Mouse (Mus musculus) MEL (cell line): ENCODE data around the gene Gphb5. TPM values are rescaled to one million over a fixed set of nuclear protein-coding genes. Genes with fewer than 3 reads are reported as not detected.

Experiments
- DNase-seq: peaks from one replicate; pipeline ENCODE4 v3.0.0; 2011; ENCODE audit warnings: low read depth, low spot score
- H3K27ac ChIP-seq: 2 replicates; pipeline ENCODE4 v1.5.1; 2012; ENCODE audit warnings: low read depth, mild to moderate bottlenecking, control low read depth, low read length, moderate library complexity; ENCODE audit not compliant: control insufficient read depth
- H3K27me3 ChIP-seq, 2 experiments: fragments of 150-350 bp in 1 of 2; sonication (generic) in 1 of 2; 2 replicates each; pipeline ENCODE4 v1.6.1; 2012; ENCODE audit warnings: low read length in 2 of 2, mild to moderate bottlenecking in 2 of 2, improper control_type of control experiment in 1 of 2, moderate library complexity in 1 of 2; ENCODE audit not compliant: insufficient read depth in 2 of 2, control insufficient read depth in 1 of 2
- H3K36me3 ChIP-seq, 2 experiments: 2 replicates each; pipeline ENCODE4 v1.6.1; 2012 to 2014; ENCODE audit warnings: low read length in 2 of 2, improper control_type of control experiment in 1 of 2, inconsistent platforms in 1 of 2, mild to moderate bottlenecking in 1 of 2; ENCODE audit not compliant: insufficient read depth in 2 of 2, control insufficient read depth in 1 of 2
- H3K4me1 ChIP-seq, 2 experiments: fragments of 150-350 bp in 1 of 2; sonication (generic) in 1 of 2; 2 replicates each; pipeline ENCODE4 v1.6.1; 2012; ENCODE audit warnings: low read length in 2 of 2, improper control_type of control experiment in 1 of 2, mild to moderate bottlenecking in 1 of 2; ENCODE audit not compliant: insufficient read depth in 2 of 2, control insufficient read depth in 1 of 2
- H3K4me3 ChIP-seq, 2 experiments: fragments of 150-350 bp in 1 of 2; sonication (generic) in 1 of 2; 2 replicates each; pipeline ENCODE4 v1.5.1; 2012; ENCODE audit warnings: low read depth in 2 of 2, low read length in 2 of 2, mild to moderate bottlenecking in 2 of 2, moderate library complexity in 2 of 2, control low read depth in 1 of 2, improper control_type of control experiment in 1 of 2; ENCODE audit not compliant: control insufficient read depth in 1 of 2, insufficient read depth in 1 of 2
- H3K79me2 ChIP-seq: 2 replicates; pipeline ENCODE4 v1.6.1; 2012; ENCODE audit warnings: mild to moderate bottlenecking, low read length, moderate library complexity; ENCODE audit not compliant: control insufficient read depth, poor library complexity, insufficient read depth
- H3K9ac ChIP-seq: 2 replicates; pipeline ENCODE4 v1.6.1; 2012; ENCODE audit warnings: low read depth, mild to moderate bottlenecking, control low read depth, low read length, moderate library complexity; ENCODE audit not compliant: control insufficient read depth, poor library complexity, severe bottlenecking
- H3K9me3 ChIP-seq: fragments of 150-350 bp; sonication (generic); replicated peaks from 2 replicates; pipeline ENCODE4 v1.6.1; 2012; ENCODE audit warnings: mild to moderate bottlenecking, low read length, improper control_type of control experiment, moderate library complexity; ENCODE audit not compliant: insufficient read depth
- BHLHE40 ChIP-seq: IDR thresholded peaks from 2 replicates; pipeline ENCODE4 v1.6.1; 2012; ENCODE audit warnings: low read depth, mild to moderate bottlenecking, inconsistent platforms, low read length, improper control_type of control experiment, borderline replicate concordance
- CHD1 ChIP-seq: IDR thresholded peaks from 2 replicates; pipeline ENCODE4 v1.6.1; 2012; ENCODE audit warnings: low read depth, mild to moderate bottlenecking, inconsistent platforms, low read length, improper control_type of control experiment
- CHD2 ChIP-seq: IDR thresholded peaks from 2 replicates; pipeline ENCODE4 v1.6.1; 2011; ENCODE audit warnings: low read length, improper control_type of control experiment
- GATA1 ChIP-seq: IDR thresholded peaks from 2 replicates; pipeline ENCODE4 v1.6.1; 2011; ENCODE audit warnings: low read depth, low read length, improper control_type of control experiment
- HCFC1 ChIP-seq: IDR thresholded peaks from 2 replicates; pipeline ENCODE4 v1.6.1; 2012; ENCODE audit warnings: low read depth, mild to moderate bottlenecking, inconsistent platforms, low read length, improper control_type of control experiment, moderate library complexity
- KAT2A ChIP-seq: conservative IDR thresholded peaks from 2 replicates; pipeline ENCODE4 v1.6.1; 2012; ENCODE audit warnings: low read depth, low read length, improper control_type of control experiment, inconsistent platforms
- MAZ ChIP-seq: IDR thresholded peaks from 2 replicates; pipeline ENCODE4 v1.6.1; 2012; ENCODE audit warnings: low read depth, mild to moderate bottlenecking, inconsistent platforms, low read length, improper control_type of control experiment
- MXI1 ChIP-seq: IDR thresholded peaks from 2 replicates; pipeline ENCODE4 v1.6.1; 2011; ENCODE audit warnings: mild to moderate bottlenecking, low read depth, low read length, improper control_type of control experiment
- MYB ChIP-seq: IDR thresholded peaks from 2 replicates; pipeline ENCODE4 v1.6.1; 2011; ENCODE audit warnings: mild to moderate bottlenecking, low read depth, low read length, improper control_type of control experiment
- MYC ChIP-seq: IDR thresholded peaks from 2 replicates; pipeline ENCODE4 v1.6.1; 2011; ENCODE audit warnings: low read depth, mild to moderate bottlenecking, low read length, improper control_type of control experiment, moderate library complexity
- NELFE ChIP-seq: IDR thresholded peaks from 2 replicates; pipeline ENCODE4 v1.6.1; 2011; ENCODE audit warnings: low read depth, low read length, improper control_type of control experiment
- POLR2A ChIP-seq, 2 experiments: IDR thresholded peaks; 2 replicates each; pipeline ENCODE4 v1.6.1; 2011 to 2012; ENCODE audit warnings: low read length in 2 of 2, mild to moderate bottlenecking in 2 of 2, control low read depth in 1 of 2, improper control_type of control experiment in 1 of 2, low read depth in 1 of 2, moderate library complexity in 1 of 2; ENCODE audit not compliant: control insufficient read depth in 1 of 2, insufficient read depth in 1 of 2, poor library complexity in 1 of 2
- POLR2AphosphoS2 ChIP-seq: IDR thresholded peaks from 2 replicates; pipeline ENCODE4 v1.6.1; 2011; ENCODE audit warnings: low read length, improper control_type of control experiment
- POLR2AphosphoS5 ChIP-seq: IDR thresholded peaks from 2 replicates; pipeline ENCODE4 v1.6.1; 2012; ENCODE audit warnings: low read depth, borderline replicate concordance, mild to moderate bottlenecking, inconsistent platforms, low read length, moderate library complexity, mixed read lengths
- RAD21 ChIP-seq: IDR thresholded peaks from 2 replicates; pipeline ENCODE4 v1.6.1; 2011; ENCODE audit warnings: mild to moderate bottlenecking, low read depth, low read length, improper control_type of control experiment
- TBP ChIP-seq: IDR thresholded peaks from 2 replicates; pipeline ENCODE4 v1.8.0; 2011; ENCODE audit warnings: low read depth, low read length, improper control_type of control experiment
- UBTF ChIP-seq: IDR thresholded peaks from 2 replicates; pipeline ENCODE4 v1.6.1; 2012; ENCODE audit warnings: low read depth, mild to moderate bottlenecking, inconsistent platforms, low read length, improper control_type of control experiment, moderate library complexity, borderline replicate concordance; ENCODE audit not compliant: insufficient read depth
- USF2 ChIP-seq, 2 experiments: IDR thresholded peaks; 2 replicates each; pipeline ENCODE4 v1.6.1; 2011 to 2012; ENCODE audit warnings: improper control_type of control experiment in 2 of 2, low read length in 2 of 2, borderline replicate concordance in 1 of 2, inconsistent platforms in 1 of 2, low read depth in 1 of 2, mild to moderate bottlenecking in 1 of 2; ENCODE audit not compliant: insufficient read depth in 1 of 2
- ZC3H11A ChIP-seq: IDR thresholded peaks from 2 replicates; pipeline ENCODE4 v1.6.1; 2012; ENCODE audit warnings: low read depth, mild to moderate bottlenecking, inconsistent platforms, low read length, improper control_type of control experiment
- ZKSCAN1 ChIP-seq: IDR thresholded peaks from 2 replicates; pipeline ENCODE4 v1.6.1; 2012; ENCODE audit warnings: low read depth, mild to moderate bottlenecking, inconsistent platforms, low read length, improper control_type of control experiment, moderate library complexity
- ZMIZ1 ChIP-seq: IDR thresholded peaks from 2 replicates; pipeline ENCODE4 v1.6.1; 2012; ENCODE audit warnings: low read depth, mild to moderate bottlenecking, inconsistent platforms, low read length, improper control_type of control experiment, moderate library complexity
- ZNF384 ChIP-seq: IDR thresholded peaks from 2 replicates; pipeline ENCODE4 v1.6.1; 2012; ENCODE audit warnings: low read depth, mild to moderate bottlenecking, inconsistent platforms, low read length, improper control_type of control experiment
- polyA plus RNA-seq, 2 experiments: library from polyadenylated mRNA; stranded (reverse) in 1 of 2; unstranded in 1 of 2; fragments of >175 nt in 1 of 2; fragments of >200 nt in 1 of 2; gene quantifications; 2 replicates each; pipeline versions ENCODE4 v1.2.1 to v1.2.4; 2012; ENCODE audit warnings: low replicate concordance in 2 of 2, low read depth in 1 of 2; ENCODE audit not compliant: insufficient read length in 2 of 2, insufficient read depth in 1 of 2, missing spikeins in 1 of 2
- total RNA-seq: library from RNA; depleted of rRNA; stranded (reverse); fragments of 300-350 nt; gene quantifications from 2 replicates; pipeline ENCODE4 v1.2.3, GENCODE M21; 2012

Gphb5 gene
- total and polyA plus RNA-seq, 3 experiments = not detected

DNA sequence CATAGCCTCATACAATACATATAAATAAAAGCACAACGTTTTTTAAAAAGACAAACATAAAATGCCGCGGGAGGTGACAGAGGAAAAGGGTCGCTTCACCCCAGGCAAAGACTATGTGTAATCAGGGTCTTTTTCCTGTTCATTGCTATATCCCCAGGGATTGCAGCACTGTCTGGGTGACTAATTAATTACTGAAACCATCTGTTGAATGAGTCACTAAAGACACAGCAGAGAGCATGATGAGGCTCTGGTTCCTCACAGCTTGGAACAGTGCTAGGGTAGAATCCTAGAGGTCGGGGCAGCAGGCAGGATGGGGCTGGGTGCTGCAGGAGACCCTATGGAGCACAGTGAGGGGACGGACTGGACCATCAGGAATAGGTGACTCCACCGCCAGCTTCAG lies 9.3 kb upstream of the Gphb5 start:
- Histone ChIP-seq H3K79me2 (no peaks in the 10 kb centered on the region), H3K9me3 (no peaks in the 10 kb centered on the region), H3K9ac (no peak overlapping the region), H3K4me1 (peaks cover 0 to 7% of the 10 kb centered on the region in 2 experiments; a peak in 2 of 4 replicates), H3K27ac (no peak overlapping the region), H3K36me3 (no peaks in the 10 kb centered on the region), H3K4me3 (no peak overlapping the region), H3K27me3 (no peaks in the 10 kb centered on the region; a peak in 1 of 4 replicates)
- TF ChIP-seq ZNF384 (no peak), ZMIZ1 (no peak), MAZ (no peak), POLR2A (IDR thresholded peaks at IDR 0.05; ENCODE audit: control insufficient read depth in 1 of 2, insufficient read depth in 1 of 2, low read depth in 1 of 2, low read length in 2 of 2, poor library complexity in 1 of 2) (no peak), KAT2A (no peak), POLR2AphosphoS2 (no peak), RAD21 (no peak), GATA1 (no peak), MYB (no peak), HCFC1 (no peak), CHD1 (no peak), BHLHE40 (no peak), UBTF (no peak), USF2 (IDR thresholded peaks at IDR 0.05; ENCODE audit: borderline replicate concordance in 1 of 2, insufficient read depth in 1 of 2, low read depth in 1 of 2, low read length in 2 of 2) (no peak)
- no peak for DNase-seq

DNA sequence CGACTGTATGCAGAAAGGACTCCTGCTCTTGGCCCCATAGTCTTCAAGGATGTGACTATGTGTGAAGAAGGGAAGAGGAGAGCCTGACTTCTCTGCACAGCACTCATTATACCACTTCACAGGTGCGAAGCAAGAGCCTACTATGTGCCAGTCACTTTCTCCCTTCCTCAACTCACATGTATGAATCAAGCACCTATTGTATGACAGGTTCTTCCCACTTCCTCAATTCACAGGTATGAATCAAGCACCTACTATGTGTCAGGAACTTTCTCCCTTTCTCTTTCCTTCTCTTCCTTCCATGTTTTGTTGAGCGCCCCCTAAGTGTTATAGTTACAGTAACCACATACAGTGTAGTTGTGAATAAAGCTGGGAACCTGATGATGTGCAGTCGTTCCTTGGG lies 8.2 kb upstream of the Gphb5 start:
- H3K27me3 ChIP-seq = no peaks in the 10 kb centered on the region; a peak in 1 of 4 replicates

GRCm38 (mm10) chr12:75424359-75424758 lies 7.8 kb upstream of the Gphb5 start:
- no peak overlapping the region for H3K4me3 ChIP-seq
- H3K36me3 ChIP-seq = no peaks in the 10 kb centered on the region
- no peak for DNase-seq
- no peaks in the 10 kb centered on the region for H3K9me3 ChIP-seq
- no peak overlapping the region for H3K9ac ChIP-seq
- no peak overlapping the region for H3K27ac ChIP-seq
- H3K79me2 ChIP-seq = no peaks in the 10 kb centered on the region
- H3K4me1 ChIP-seq = no peaks in the 10 kb centered on the region
- no peaks in the 10 kb centered on the region; a peak in 1 of 4 replicates for H3K27me3 ChIP-seq
- no peak for TF ChIP-seq MXI1
- no peak for TF ChIP-seq ZC3H11A
- no peak for TF ChIP-seq TBP
- TF ChIP-seq NELFE = no peak
- TF ChIP-seq POLR2AphosphoS5 = no peak
- TF ChIP-seq MAZ = no peak
- no peak for TF ChIP-seq MYB
- TF ChIP-seq MYC = no peak
- no peak for TF ChIP-seq CHD2
- TF ChIP-seq GATA1 = no peak

More for the DNA sequence above, 8.2 kb upstream of the Gphb5 start:
- peaks cover 0 to 3% of the 10 kb centered on the region in 2 experiments; a peak in 2 of 4 replicates for H3K4me1 ChIP-seq
- H3K4me3 ChIP-seq = no peak overlapping the region
- H3K9me3 ChIP-seq = no peaks in the 10 kb centered on the region
- no peaks in the 10 kb centered on the region for H3K36me3 ChIP-seq
- no peak overlapping the region for H3K27ac ChIP-seq
- TF ChIP-seq ZKSCAN1 (peak; percentile 85), UBTF (no peak)
- H3K79me2 ChIP-seq = no peaks in the 10 kb centered on the region
- H3K9ac ChIP-seq = no peak overlapping the region
- DNase-seq = no peak
